16 mouse cellular contexts compared by ENCODE assay signal in the genomic region with DNA sequence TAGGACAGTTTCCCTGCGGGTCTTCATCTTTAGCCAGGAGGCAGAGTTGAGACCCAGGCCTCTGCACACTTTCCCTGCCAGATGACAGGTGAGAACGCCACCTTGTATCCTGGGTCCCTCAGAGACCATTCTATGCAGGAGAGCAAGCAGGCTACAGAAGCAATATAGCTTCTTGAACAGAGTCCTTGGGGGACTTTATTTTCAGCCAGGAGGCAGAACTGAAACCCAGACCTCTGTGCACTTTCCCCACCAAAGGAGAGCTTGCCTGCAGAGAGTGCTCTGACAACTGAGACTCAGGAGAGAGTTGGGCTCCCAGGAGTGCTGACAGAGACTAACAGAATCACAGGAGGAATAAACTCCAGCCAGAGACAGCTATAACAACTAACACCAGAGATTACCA.
DNase-seq lines count a peak whose midpoint lies in the region.
"Had no signal": no experiment of that assay in that cellular context is flagged by ENCODE, and none has a peak within 500 bp of the region (broad histone marks: within the 10 kb centered on the region; RNA-seq: fewer than 3 reads in every experiment).

No protein-coding gene starts in this region.

- DNase-seq in spleen, adult 18-20 months: peak; percentile 7 to 10
- DNase-seq in spleen, postnatal 10 days (ENCODE audit: low spot score in 2 of 2): no peak
- DNase-seq in spleen, postnatal 36 days (ENCODE audit: low spot score in 2 of 2): peak; percentile 55 to 60
- DNase-seq in spleen, adult 12 weeks (ENCODE audit: low spot score): no peak
- peak; percentile 18 to 28 for DNase-seq in B cell, adult 2 months
- DNase-seq in gastrocnemius, adult 18-20 months (ENCODE audit: low spot score): no peak
- DNase-seq: adrenal gland, adult 2 months; adrenal gland, adult 8-10 months; adrenal gland, postnatal 10 days; adrenal gland, postnatal 14 days; adrenal gland, postnatal 25 days; adrenal gland, postnatal 36 days; cerebellum, adult 11 months; cerebellum, adult 11-12 months; cerebellum, adult 18-20 months; cerebellum, adult 2 months had no signal

Comparison
In these comparisons a context has a peak if more than half of its experiments do, and no peak if none do; other contexts are left out.
1. DNase-seq: peak in spleen, adult 18-20 months (2 of 2), spleen, postnatal 36 days (2 of 2) and B cell, adult 2 months (2 of 2); none in spleen, postnatal 10 days (0 of 2), spleen, adult 12 weeks (single experiment) and gastrocnemius, adult 18-20 months (single experiment).